Mouse (Mus musculus) forebrain, embryonic 12.5 days (tissue): Measurements from ENCODE around the gene Gm28308. TPM values are rescaled to one million over a fixed set of nuclear protein-coding genes. Genes with fewer than 3 reads are reported as not detected.
A peak's percentile ranks its signal among the peaks of the same experiment; 100 is the strongest.

Experiments
- microRNA counts: library from miRNA; unstranded; fragments of <30 nt; microRNA quantifications from one replicate; lab custom pipeline; 2017
- microRNA-seq: library from miRNA; unstranded; fragments of <30 nt; microRNA quantifications from one replicate; pipeline ENCODE4, GENCODE M21; 2017
- polyA plus RNA-seq: library from polyadenylated mRNA; unstranded; fragments of >200 nt; fragmentation: Nextera tagmentation; extraction: Ambion mirVana; gene quantifications from 2 replicates; pipeline ENCODE4 v1.2.1, GENCODE M21; 2016

Gm28308 gene
- polyA plus RNA-seq, 1 experiment from 2014 or later, result not detected

MicroRNA genes within 50 kb of the gene (microRNA counts, 519-probe panel; counts per million panel counts)
- microRNA mmu-miR-196b (lab: Ali Mortazavi, UCI), result not detected

Small RNA genes within 50 kb of the gene (microRNA-seq; reads per million reads assigned to microRNA genes)
- 33.7 reads per million, percentile 40 among the genes with 10 or more reads in this experiment for gene Mir196b

Other genes starting within 250 kb of the Gm28308 start
- 5.7 and 6.6 TPM in 2 replicates for gene Skap2, start 200.8 kb downstream of the Gm28308 start, polyA plus RNA-seq
- 0.19 and 0.31 TPM in 2 replicates for gene Hoxa1, start 55.0 kb downstream of the Gm28308 start, polyA plus RNA-seq
- gene Hoxa2, start 48.5 kb downstream of the Gm28308 start, polyA plus RNA-seq, result not detected in 2 replicates
- gene 5730596B20Rik, start 35.8 kb downstream of the Gm28308 start, polyA plus RNA-seq, result not detected in 2 replicates
- gene Hoxa4, start 21.6 kb downstream of the Gm28308 start, polyA plus RNA-seq, result not detected in 2 replicates
- gene Hoxa5, start 8.8 kb downstream of the Gm28308 start, polyA plus RNA-seq, result not detected in 2 replicates
- not detected in 2 replicates for gene Hoxa6, start 4.6 kb downstream of the Gm28308 start, polyA plus RNA-seq
- 0.32 TPM in 1 of 2 replicates, not detected in the other for gene Hoxa3, start within 50 bp of the Gm28308 start, polyA plus RNA-seq
- gene Hoxa7, start 8.5 kb upstream of the Gm28308 start, polyA plus RNA-seq, result not detected in 2 replicates
- gene Hoxa9, start 17.8 kb upstream of the Gm28308 start, polyA plus RNA-seq, result not detected in 2 replicates
- gene Hoxa10, start 27.5 kb upstream of the Gm28308 start, polyA plus RNA-seq, result not detected in 2 replicates
- not detected in 2 replicates for gene Hoxa11, start 32.5 kb upstream of the Gm28308 start, polyA plus RNA-seq
- gene Hoxa13, start 47.5 kb upstream of the Gm28308 start, polyA plus RNA-seq, result not detected in 2 replicates
- gene Evx1, start 100.2 kb upstream of the Gm28308 start, polyA plus RNA-seq, result not detected in 2 replicates